Mouse (Mus musculus) forebrain, embryonic 13.5 days (tissue): Measurements from ENCODE around the gene Wdr19. TPM values are rescaled to one million over a fixed set of nuclear protein-coding genes. Genes with fewer than 3 reads are reported as not detected.

Experiments
- ATAC-seq: fragments of 200-750 bp; cut with Nextera tagmentation; 2 replicates; pipeline ENCODE4 v1.8.0; 2017
- H3K27ac ChIP-seq: fragments of 300-500 bp; sonication (generic); 2 replicates; pipeline ENCODE4 v1.5.1; 2015; ENCODE audit warnings: inconsistent platforms, mild to moderate bottlenecking, moderate library complexity
- H3K27me3 ChIP-seq: fragments of 300-500 bp; sonication (generic); 2 replicates; pipeline ENCODE4 v1.6.1; 2015; ENCODE audit warnings: mild to moderate bottlenecking, inconsistent platforms
- H3K36me3 ChIP-seq: fragments of 300-500 bp; sonication (generic); 2 replicates; pipeline ENCODE4 v1.6.1; 2015; ENCODE audit warnings: mild to moderate bottlenecking, inconsistent platforms; ENCODE audit not compliant: poor library complexity, severe bottlenecking
- H3K4me1 ChIP-seq: fragments of 300-500 bp; sonication (generic); 2 replicates; pipeline ENCODE4 v1.6.1; 2015; ENCODE audit warnings: inconsistent platforms
- H3K4me2 ChIP-seq: fragments of 300-500 bp; sonication (generic); 2 replicates; pipeline ENCODE4 v1.6.1; 2015; ENCODE audit warnings: inconsistent platforms, mild to moderate bottlenecking, moderate library complexity
- H3K4me3 ChIP-seq: fragments of 300-500 bp; sonication (generic); 2 replicates; pipeline ENCODE4 v1.5.1; 2015; ENCODE audit warnings: mild to moderate bottlenecking, inconsistent platforms
- H3K9ac ChIP-seq: fragments of 300-500 bp; sonication (generic); 2 replicates; pipeline ENCODE4 v1.6.1; 2015; ENCODE audit warnings: mild to moderate bottlenecking, inconsistent platforms
- H3K9me3 ChIP-seq: fragments of 300-500 bp; sonication (generic); replicated peaks from 2 replicates; pipeline ENCODE4 v1.6.1; 2016; ENCODE audit warnings: inconsistent platforms
- WGBS: fragments of 180-500 bp; shearing (Covaris S2); methylation state at CpG from one replicate; pipeline ENCODE4 v1.1.7; 2015; 5-methylcytosine and 5-hydroxymethylcytosine counted together
- polyA plus RNA-seq: library from polyadenylated mRNA; unstranded; fragments of >200 nt; fragmentation: Nextera tagmentation; extraction: Ambion mirVana; gene quantifications from 2 replicates; pipeline ENCODE4 v1.2.1, GENCODE M21; 2015

Gene Wdr19
- polyA plus RNA-seq, 1 experiment from 2014 or later, result 10.4 TPM

DNA sequence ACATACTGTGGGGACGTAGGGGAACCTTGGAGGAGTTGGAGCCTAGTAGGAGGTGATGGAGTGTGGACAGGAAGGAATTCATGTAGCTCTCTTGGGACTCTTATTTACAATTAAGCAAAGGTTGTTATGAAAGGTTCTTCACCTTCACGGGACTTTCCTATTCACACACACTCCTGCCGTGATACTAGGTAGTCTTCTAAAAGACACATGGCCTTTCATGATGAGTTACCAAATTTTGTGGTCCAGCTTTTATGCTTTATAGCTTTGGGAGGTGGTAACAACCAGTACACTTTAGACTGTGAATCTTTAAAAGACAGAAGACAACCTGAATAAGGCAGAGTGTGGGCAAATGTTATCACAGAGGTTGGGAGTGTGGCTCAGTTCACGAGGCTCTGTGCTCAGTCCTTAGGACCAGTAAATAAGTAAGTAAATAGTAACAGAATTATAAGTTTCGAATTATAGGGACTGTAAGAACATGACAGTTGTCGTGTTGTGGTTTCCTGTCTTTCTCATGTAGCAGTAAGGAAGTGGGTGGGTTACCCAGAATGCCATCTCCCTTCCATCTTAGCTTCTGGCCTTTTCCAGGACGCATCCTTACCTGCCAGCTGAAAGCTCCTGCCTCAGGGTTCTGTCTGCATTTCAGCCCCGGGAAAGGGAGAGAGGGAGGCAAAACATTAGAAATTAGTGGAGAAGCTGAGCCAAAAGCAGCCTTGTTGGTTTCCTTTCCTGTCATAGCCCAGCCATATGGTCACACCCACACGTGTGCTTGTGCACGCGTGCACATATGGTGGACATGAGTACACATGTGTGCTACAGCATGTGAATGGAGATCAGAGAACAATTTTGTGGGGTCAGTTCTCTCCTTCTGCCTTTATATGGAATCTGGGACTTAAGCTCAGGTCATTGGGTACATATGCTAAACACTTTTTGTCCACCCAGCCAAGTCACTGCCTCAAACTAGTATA is 18.1 kb downstream of the Wdr19 start:
- Histone ChIP-seq H3K27ac (no peak overlapping the region), H3K9ac (no peak overlapping the region), H3K4me2 (no peak overlapping the region), H3K9me3 (no peaks in the 10 kb centered on the region), H3K36me3 (peaks cover 6% of the 10 kb centered on the region; the same call in 1 of the 2 replicates), H3K4me1 (no peaks in the 10 kb centered on the region), H3K4me3 (no peak overlapping the region), H3K27me3 (no peaks in the 10 kb centered on the region)
- ATAC-seq, result no peak
- WGBS, result 93% methylated on average over 11 of the region's 11 CpGs

GRCm38 (mm10) chr5:65221037-65221436 is 21.5 kb downstream of the Wdr19 start:
- WGBS, result 93% methylated on average over 7 of the region's 7 CpGs
- Histone ChIP-seq H3K4me1 (no peaks in the 10 kb centered on the region), H3K4me2 (no peak overlapping the region), H3K9me3 (no peaks in the 10 kb centered on the region), H3K36me3 (peaks cover 17% of the 10 kb centered on the region), H3K9ac (no peak overlapping the region), H3K27me3 (no peaks in the 10 kb centered on the region), H3K4me3 (no peak overlapping the region), H3K27ac (no peak overlapping the region)
- ATAC-seq, result no peak

DNA sequence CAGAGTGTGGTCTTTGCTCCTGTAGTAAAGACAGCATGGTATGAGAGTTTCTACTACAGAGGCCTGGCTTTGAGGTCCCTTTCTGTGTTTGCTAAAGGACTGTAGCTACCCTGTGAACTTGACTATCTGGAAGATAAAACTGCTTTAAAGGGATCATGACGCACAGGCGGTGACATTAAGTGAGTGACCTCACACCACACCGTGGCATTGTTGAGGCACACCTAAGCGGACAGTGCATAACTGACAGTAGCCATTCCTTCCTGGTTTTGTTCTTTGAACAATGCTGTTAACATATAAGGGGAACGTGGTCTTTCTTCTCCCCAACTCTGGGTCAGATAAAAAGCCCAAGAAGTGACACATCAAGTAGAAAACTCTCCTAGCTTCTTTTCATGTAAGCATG is 24.6 kb downstream of the Wdr19 start:
- no peaks in the 10 kb centered on the region for H3K9me3 ChIP-seq
- no peaks in the 10 kb centered on the region for H3K4me1 ChIP-seq
- H3K36me3 ChIP-seq, result peaks cover 31% of the 10 kb centered on the region
- no peak overlapping the region for H3K27ac ChIP-seq
- 94% methylated on average over 5 of the region's 5 CpGs for WGBS
- no peaks in the 10 kb centered on the region for H3K27me3 ChIP-seq
- H3K4me3 ChIP-seq, result no peak overlapping the region
- H3K9ac ChIP-seq, result no peak overlapping the region
- no peak overlapping the region for H3K4me2 ChIP-seq
- no peak for ATAC-seq

DNA sequence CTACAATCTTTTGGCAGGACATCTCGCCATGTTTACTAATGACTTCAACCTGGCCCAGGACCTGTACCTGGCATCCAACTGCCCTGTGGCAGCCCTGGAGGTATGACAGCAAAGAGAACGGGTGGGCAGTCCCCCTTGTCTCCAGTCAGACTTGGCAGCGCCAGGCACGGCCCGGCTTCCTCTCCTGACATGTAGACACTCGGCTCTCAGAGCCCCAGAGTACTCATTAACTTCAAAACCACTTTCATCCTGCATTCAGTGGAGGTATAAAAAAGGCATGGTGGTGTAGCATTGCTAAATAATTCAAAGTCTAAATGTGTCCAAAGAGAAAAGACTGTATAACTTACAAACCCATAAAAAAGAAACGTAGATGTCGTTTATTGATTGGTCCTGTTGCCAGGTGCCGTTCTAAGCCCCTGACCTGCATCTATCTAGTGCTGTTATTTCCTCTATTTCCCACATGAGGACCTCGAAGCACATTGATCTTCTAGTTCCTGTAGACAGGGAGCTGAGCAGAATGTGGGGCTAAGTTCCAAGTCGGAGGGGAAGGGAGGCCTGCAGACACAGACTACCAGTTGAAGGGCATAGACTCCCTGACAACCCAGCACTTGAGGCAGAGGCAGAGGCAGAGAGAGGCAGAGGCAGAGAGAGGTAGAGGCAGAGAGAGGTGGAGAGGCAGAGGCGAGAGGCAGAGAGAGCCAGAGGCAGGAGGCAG is 31.9 kb downstream of the Wdr19 start:
- WGBS, result 78% methylated on average over 12 of the region's 12 CpGs
- no peak overlapping the region for H3K9ac ChIP-seq
- no peaks in the 10 kb centered on the region for H3K27me3 ChIP-seq
- H3K36me3 ChIP-seq, result peaks cover 32% of the 10 kb centered on the region
- no peak for ATAC-seq
- no peaks in the 10 kb centered on the region for H3K4me1 ChIP-seq
- H3K27ac ChIP-seq, result no peak overlapping the region
- H3K9me3 ChIP-seq, result no peaks in the 10 kb centered on the region
- H3K4me2 ChIP-seq, result no peak overlapping the region
- no peak overlapping the region for H3K4me3 ChIP-seq

DNA sequence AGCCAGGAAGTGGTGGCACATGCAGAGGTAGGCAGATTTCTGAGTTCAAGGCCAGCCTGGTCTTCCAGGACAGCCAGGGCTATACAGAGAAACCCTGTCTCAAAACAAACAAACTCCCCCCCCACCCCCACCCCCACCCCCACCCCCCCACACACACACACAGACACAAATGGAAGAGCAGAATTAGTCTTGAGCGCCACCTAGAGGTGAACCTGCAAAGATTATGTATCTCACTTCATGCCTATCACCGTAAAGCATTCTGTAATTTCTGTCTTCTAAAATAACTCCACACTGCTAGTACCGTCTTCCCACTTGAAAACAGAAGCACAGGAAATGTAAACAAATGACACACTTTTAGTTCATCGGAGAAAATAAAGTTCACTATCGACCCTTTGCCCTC is 43.2 kb downstream of the Wdr19 start:
- no peaks in the 10 kb centered on the region for H3K27me3 ChIP-seq
- H3K9ac ChIP-seq, result no peak overlapping the region
- H3K27ac ChIP-seq, result no peak overlapping the region
- WGBS, result 57% methylated on average over 5 of the region's 5 CpGs
- ATAC-seq, result peak; percentile 66; the same call in 1 of the 2 replicates
- no peaks in the 10 kb centered on the region for H3K9me3 ChIP-seq
- H3K4me1 ChIP-seq, result peaks cover 16% of the 10 kb centered on the region
- no peak overlapping the region for H3K4me3 ChIP-seq
- peaks cover 5% of the 10 kb centered on the region for H3K36me3 ChIP-seq
- H3K4me2 ChIP-seq, result no peak overlapping the region

GRCm38 (mm10) chr5:65247296-65247695 is 47.8 kb downstream of the Wdr19 start:
- 94% methylated on average over 3 of the region's 3 CpGs for WGBS
- H3K27me3 ChIP-seq, result no peaks in the 10 kb centered on the region
- ATAC-seq, result no peak

DNA sequence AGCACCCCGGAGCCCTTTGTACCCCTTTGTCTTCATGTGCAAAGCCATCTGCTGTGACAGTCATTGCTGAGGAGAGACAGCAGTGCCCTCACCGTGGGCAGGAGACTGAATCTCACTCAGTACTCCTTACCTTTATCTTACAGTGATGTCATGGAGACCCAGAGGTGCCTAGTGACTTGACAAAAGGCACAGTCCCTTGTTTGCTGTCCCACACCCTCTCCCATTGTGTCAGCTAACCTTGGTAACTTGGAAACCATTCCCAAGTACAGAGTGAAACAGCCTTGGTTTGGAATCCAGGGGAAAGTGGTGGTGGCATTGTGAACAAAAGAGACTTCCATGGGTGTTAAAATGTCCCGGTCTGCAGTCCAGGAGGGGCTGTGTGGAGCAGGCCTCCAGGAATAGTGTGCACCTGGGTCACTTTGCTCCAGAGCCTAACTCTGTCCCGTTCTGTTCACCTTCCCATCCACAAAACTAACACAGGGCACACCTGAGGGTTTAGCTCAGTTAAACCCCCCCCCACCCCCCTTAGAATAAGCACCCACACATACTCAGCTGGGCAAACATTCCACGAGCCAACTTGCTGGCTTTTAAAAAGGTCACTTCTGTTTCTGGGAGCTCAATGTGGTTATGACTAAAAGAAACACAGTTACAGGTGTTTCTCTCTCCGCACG is 50.8 kb downstream of the Wdr19 start:
- H3K9me3 ChIP-seq, result no peaks in the 10 kb centered on the region
- H3K4me2 ChIP-seq, result no peak overlapping the region
- no peaks in the 10 kb centered on the region for H3K27me3 ChIP-seq
- H3K36me3 ChIP-seq, result peaks cover 32% of the 10 kb centered on the region
- WGBS, result 74% methylated on average over 7 of the region's 7 CpGs
- ATAC-seq, result no peak
- H3K27ac ChIP-seq, result no peak overlapping the region
- no peaks in the 10 kb centered on the region for H3K4me1 ChIP-seq
- H3K4me3 ChIP-seq, result no peak overlapping the region
- no peak overlapping the region for H3K9ac ChIP-seq

More at GRCm38 (mm10) chr5:65247296-65247695, 47.8 kb downstream of the Wdr19 start:
- Histone ChIP-seq H3K36me3 (peaks cover 14% of the 10 kb centered on the region), H3K9ac (no peak overlapping the region), H3K27ac (no peak overlapping the region), H3K4me1 (no peaks in the 10 kb centered on the region), H3K4me3 (no peak overlapping the region), H3K4me2 (no peak overlapping the region), H3K9me3 (no peaks in the 10 kb centered on the region)

GRCm38 (mm10) chr5:65257910-65258505 is 58.5 kb downstream of the Wdr19 start:
- no peak for ATAC-seq
- H3K9me3 ChIP-seq, result no peaks in the 10 kb centered on the region
- H3K4me3 ChIP-seq, result no peak overlapping the region
- peaks cover 75% of the 10 kb centered on the region for H3K36me3 ChIP-seq
- no peak overlapping the region for H3K27ac ChIP-seq
- H3K4me2 ChIP-seq, result no peak overlapping the region
- no peaks in the 10 kb centered on the region for H3K4me1 ChIP-seq
- 86% methylated on average over 14 of the region's 14 CpGs for WGBS
- no peaks in the 10 kb centered on the region for H3K27me3 ChIP-seq
- no peak overlapping the region for H3K9ac ChIP-seq

DNA sequence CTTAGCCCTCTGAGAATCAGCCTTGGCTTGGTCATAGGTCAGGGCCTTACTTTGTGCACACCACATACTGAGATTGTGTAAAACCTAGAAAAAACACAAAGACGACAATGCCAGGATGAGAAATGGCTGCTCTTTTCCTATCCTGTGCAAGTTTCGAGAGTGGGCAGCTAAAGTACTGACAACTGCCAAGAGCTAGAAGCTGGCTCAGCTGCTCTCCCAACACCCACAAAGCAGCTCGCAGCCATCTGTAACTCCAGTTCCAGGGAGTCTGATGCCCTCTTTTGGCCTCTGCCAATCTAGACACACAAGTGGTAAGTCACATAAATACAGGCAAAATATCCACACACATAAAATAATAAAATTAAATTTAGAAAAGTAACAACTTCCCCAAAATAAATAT is 74.5 kb downstream of the Wdr19 start:
- WGBS, result 83% methylated on average over 3 of the region's 3 CpGs
- Histone ChIP-seq H3K9me3 (no peaks in the 10 kb centered on the region), H3K27ac (no peak overlapping the region), H3K4me2 (no peak overlapping the region), H3K36me3 (peaks cover 69% of the 10 kb centered on the region), H3K9ac (no peak overlapping the region), H3K27me3 (no peaks in the 10 kb centered on the region), H3K4me3 (no peak overlapping the region), H3K4me1 (no peaks in the 10 kb centered on the region)
- no peak for ATAC-seq

- WGBS, result 87% methylated on average over 6 of the region's 6 CpGs
- H3K9me3 ChIP-seq, result no peaks in the 10 kb centered on the region
- H3K4me2 ChIP-seq, result no peak overlapping the region
- no peak overlapping the region for H3K4me3 ChIP-seq
- no peaks in the 10 kb centered on the region for H3K4me1 ChIP-seq
- no peak overlapping the region for H3K9ac ChIP-seq
- peak; percentile 76; the same call in 1 of the 2 replicates for ATAC-seq
- no peaks in the 10 kb centered on the region for H3K27me3 ChIP-seq
- H3K27ac ChIP-seq, result no peak overlapping the region
- peaks cover 49% of the 10 kb centered on the region for H3K36me3 ChIP-seq
These were observed 79.7 kb downstream of the Wdr19 start for GRCm38 (mm10) chr5:65279133-65279651.

DNA sequence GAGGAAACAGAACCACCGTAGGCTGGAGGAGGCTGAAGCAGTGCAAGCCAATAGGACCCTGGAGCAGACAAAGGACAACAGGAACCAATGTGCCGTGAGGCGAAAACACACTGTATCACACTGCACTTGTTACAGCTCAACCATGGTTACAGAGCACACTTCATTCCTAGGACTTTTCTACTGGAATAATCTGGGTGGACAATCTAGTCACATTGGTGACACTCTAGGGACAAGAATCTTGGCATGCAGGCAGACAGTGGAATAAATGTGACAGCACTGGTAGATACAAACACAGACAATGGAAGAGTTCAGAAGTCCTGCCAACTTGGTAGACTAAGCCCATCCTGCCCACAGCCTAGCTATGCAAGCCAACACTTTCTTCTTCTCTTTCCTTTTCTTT is 81.7 kb downstream of the Wdr19 start:
- no peak overlapping the region for H3K4me2 ChIP-seq
- H3K9ac ChIP-seq, result no peak overlapping the region
- 94% methylated on average over 3 of the region's 3 CpGs for WGBS
- peaks cover 56% of the 10 kb centered on the region for H3K36me3 ChIP-seq
- no peaks in the 10 kb centered on the region for H3K9me3 ChIP-seq
- no peaks in the 10 kb centered on the region for H3K27me3 ChIP-seq
- H3K27ac ChIP-seq, result no peak overlapping the region
- no peak overlapping the region for H3K4me3 ChIP-seq
- ATAC-seq, result no peak
- H3K4me1 ChIP-seq, result no peaks in the 10 kb centered on the region
